Mouse (Mus musculus): Measurements from ENCODE around the gene Fgfr4.

DNA sequence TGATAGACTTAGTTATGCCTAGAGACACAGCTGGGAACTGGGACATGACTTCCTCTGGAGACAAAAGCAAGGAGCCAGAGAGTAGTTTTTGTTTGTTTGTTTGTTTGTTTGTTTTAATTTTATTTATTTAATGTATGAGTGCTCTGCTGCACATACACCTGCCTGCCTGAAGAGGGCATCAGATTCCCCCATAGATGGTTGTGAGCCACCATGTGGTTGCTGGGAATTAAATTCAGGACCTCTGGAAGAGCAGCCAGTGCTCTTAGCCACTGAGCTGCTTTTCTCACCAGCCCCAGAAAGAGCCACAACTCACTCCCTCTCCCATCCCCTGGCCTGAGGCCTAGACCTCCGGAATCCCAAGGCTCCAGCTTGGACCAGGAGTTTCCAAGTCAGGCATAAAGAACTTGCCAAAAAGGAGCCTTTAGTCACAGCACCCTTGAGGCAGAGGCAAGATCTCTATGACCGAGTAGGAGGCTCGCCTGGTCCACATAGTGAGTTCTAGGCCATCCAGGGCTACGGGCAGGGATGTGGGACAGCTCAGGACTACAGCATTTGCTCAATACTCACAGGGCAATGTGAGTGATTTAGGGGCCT, 25.6 kb downstream of the Fgfr4 start:
- TF ChIP-seq CTCF (IDR thresholded peaks at IDR 0.05; ENCODE audit: borderline replicate concordance, control insufficient read depth, extremely low read depth, insufficient read depth, low read length, poor library complexity) (no peak), POLR2A (IDR thresholded peaks at IDR 0.05; ENCODE audit: control insufficient read depth, extremely low read depth, insufficient read depth, low read length, poor library complexity) (no peak)
